Mouse (Mus musculus): Measurements from ENCODE around the gene Gm5891.
"Not testable (repeated sequence)": the region's sequence is repeated elsewhere in the genome, so short reads cannot be mapped to it uniquely, and the experiment has no call there.

Gene Gm5891

GRCm38 (mm10) chr7:21921191-21921590 lies at the start of gene Gm5891:
Gm5891 (minus strand) TSS chr7:21921291.
- not testable (repeated sequence) for DNase-seq
